Mouse (Mus musculus): ENCODE measurements around the gene Mlana. TPM values are rescaled to one million over a fixed set of nuclear protein-coding genes. Genes with fewer than 3 reads are reported as not detected.

Gene Mlana
- total RNA-seq, 2 experiments from 2014 or later = 0.50 to 0.84 TPM

- DNase-seq (ENCODE audit: extremely low spot score in 1 of 2, low spot score in 2 of 2) = no peak
- TF ChIP-seq CTCF (IDR thresholded peaks at IDR 0.05) = no peak
- intact Hi-C loops (cut with DNase I) = no loop called here
- H3K4me3 ChIP-seq = no peak overlapping the region
- no peak overlapping the region for H3K27ac ChIP-seq
These were observed 11.8 kb downstream of the Mlana start for GRCm38 (mm10) chr19:29709461-29709860.

- no peak for TF ChIP-seq CTCF (IDR thresholded peaks at IDR 0.05)
- intact Hi-C loops (cut with DNase I) = no loop called here
- H3K27ac ChIP-seq = no peak overlapping the region
- no peak overlapping the region for H3K4me3 ChIP-seq
- DNase-seq (ENCODE audit: extremely low spot score in 1 of 2, low spot score in 2 of 2) = no peak
These were observed 15.8 kb downstream of the Mlana start for GRCm38 (mm10) chr19:29713451-29713850.

GRCm38 (mm10) chr19:29717854-29718253 is 20.2 kb downstream of the Mlana start:
- no peak for TF ChIP-seq CTCF (IDR thresholded peaks at IDR 0.05)
- no peak for DNase-seq (ENCODE audit: extremely low spot score in 1 of 2, low spot score in 2 of 2)
- intact Hi-C loops (cut with DNase I) = no loop called here
- no peak overlapping the region for H3K4me3 ChIP-seq
- H3K27ac ChIP-seq = no peak overlapping the region

GRCm38 (mm10) chr19:29718476-29718875 is 20.9 kb downstream of the Mlana start:
- Histone ChIP-seq H3K4me3 (no peak overlapping the region), H3K27ac (no peak overlapping the region)
- DNase-seq (ENCODE audit: extremely low spot score in 1 of 2, low spot score in 2 of 2) = no peak
- intact Hi-C loops (cut with DNase I) = no loop called here
- no peak for TF ChIP-seq CTCF (IDR thresholded peaks at IDR 0.05)

GRCm38 (mm10) chr19:29735421-29735820 is 37.8 kb downstream of the Mlana start:
- intact Hi-C loops (cut with DNase I) = no loop called here
- H3K4me3 ChIP-seq = no peak overlapping the region
- no peak for DNase-seq (ENCODE audit: extremely low spot score in 1 of 2, low spot score in 2 of 2)
- TF ChIP-seq CTCF (IDR thresholded peaks at IDR 0.05) = no peak
- H3K27ac ChIP-seq = no peak overlapping the region

GRCm38 (mm10) chr19:29739608-29740007 is 42.0 kb downstream of the Mlana start:
- Histone ChIP-seq H3K27ac (no peak overlapping the region), H3K4me3 (no peak overlapping the region)
- no peak for TF ChIP-seq CTCF (IDR thresholded peaks at IDR 0.05)
- no peak for DNase-seq (ENCODE audit: extremely low spot score in 1 of 2, low spot score in 2 of 2)
- intact Hi-C loops (cut with DNase I) = no loop called here

GRCm38 (mm10) chr19:29740661-29741060 is 43.0 kb downstream of the Mlana start:
- no peak for DNase-seq (ENCODE audit: extremely low spot score in 1 of 2, low spot score in 2 of 2)
- Histone ChIP-seq H3K27ac (no peak overlapping the region), H3K4me3 (no peak overlapping the region)
- intact Hi-C loops (cut with DNase I) = no loop called here
- no peak for TF ChIP-seq CTCF (IDR thresholded peaks at IDR 0.05)

GRCm38 (mm10) chr19:29743531-29743930 is 45.9 kb downstream of the Mlana start:
- no peak for TF ChIP-seq CTCF (IDR thresholded peaks at IDR 0.05)
- Histone ChIP-seq H3K27ac (no peak overlapping the region), H3K4me3 (no peak overlapping the region)
- intact Hi-C loops (cut with DNase I) = no loop called here
- no peak for DNase-seq (ENCODE audit: extremely low spot score in 1 of 2, low spot score in 2 of 2)

- H3K27ac ChIP-seq = no peak overlapping the region
- no peak for TF ChIP-seq CTCF (IDR thresholded peaks at IDR 0.05)
- DNase-seq (ENCODE audit: extremely low spot score in 1 of 2, low spot score in 2 of 2) = no peak
- intact Hi-C loops (cut with DNase I) = no loop called here
- H3K4me3 ChIP-seq = no peak overlapping the region
These were observed 53.4 kb downstream of the Mlana start for GRCm38 (mm10) chr19:29750994-29751393.

GRCm38 (mm10) chr19:29753939-29754338 is 56.3 kb downstream of the Mlana start:
- intact Hi-C loops (cut with DNase I) = no loop called here
- H3K27ac ChIP-seq = no peak overlapping the region
- no peak for TF ChIP-seq CTCF (IDR thresholded peaks at IDR 0.05)
- no peak overlapping the region for H3K4me3 ChIP-seq
- DNase-seq (ENCODE audit: extremely low spot score in 1 of 2, low spot score in 2 of 2) = no peak

Other genes with a start within 250 kb of the Mlana start
- 10 to 100 TPM; 36.4 to 36.8 TPM for gene Ric1, start 175.5 kb upstream of the Mlana start, total RNA-seq (2021)
- gene Ermp1, start 49.4 kb upstream of the Mlana start, total RNA-seq (2021) = 10 to 100 TPM; 33.7 to 34.1 TPM
- gene 9930021J03Rik, start 108.2 kb downstream of the Mlana start, total RNA-seq (2021) = 10 to 100 TPM; 38.3 to 41.1 TPM
- gene Ranbp6, start 115.2 kb downstream of the Mlana start, total RNA-seq (2021) = 10 to 100 TPM; 32.1 to 36.4 TPM
- gene Il33, start 227.3 kb downstream of the Mlana start, total RNA-seq (2021) = 10 to 100 TPM; 29.9 to 37.1 TPM